Comparison of ENCODE assay signal across 7 mouse cellular contexts in the genomic region with DNA sequence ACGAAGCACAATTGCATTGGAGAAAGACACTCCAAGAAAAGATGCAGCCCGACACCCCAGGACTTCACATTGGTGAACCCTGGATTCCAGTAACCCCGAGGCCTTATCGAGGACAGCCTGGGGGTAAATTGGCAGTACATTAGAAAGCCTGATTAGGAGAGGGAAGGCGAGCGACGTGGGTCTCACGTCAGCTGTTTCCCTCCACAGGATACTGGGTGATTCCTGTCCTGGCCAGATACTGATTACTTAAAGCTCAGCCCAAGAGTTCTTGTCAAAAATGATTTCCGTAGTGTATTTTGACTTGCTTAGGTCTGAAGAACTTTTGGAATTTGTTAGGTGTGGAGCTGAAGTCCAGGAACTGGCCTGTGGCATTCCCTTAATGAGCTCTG.
DNase-seq lines count a peak whose midpoint lies in the region; TF ChIP-seq lines count a peak whose summit lies in the region.

No protein-coding gene starts in this region.

- no peaks in the 10 kb centered on the region for H3K79me2 ChIP-seq in liver, adult 2 months (ENCODE audit: control insufficient read depth, insufficient read depth, low read length)

- no peak overlapping the region for H3K9ac ChIP-seq in liver, adult 2 months (ENCODE audit: low read depth, low read length)

- H3K27me3 ChIP-seq in testis, adult 2 months (ENCODE audit: control insufficient read depth, insufficient read depth, low read length), result no peaks in the 10 kb centered on the region
- no peaks in the 10 kb centered on the region for H3K27me3 ChIP-seq in liver, adult 2 months (ENCODE audit: control insufficient read depth, insufficient read depth, low read length)

- H3K36me3 ChIP-seq in testis, adult 2 months (ENCODE audit: control insufficient read depth, insufficient read depth, low read length), result no peaks in the 10 kb centered on the region
- no peaks in the 10 kb centered on the region for H3K36me3 ChIP-seq in liver, adult 2 months (ENCODE audit: control insufficient read depth, insufficient read depth, low read length)

- TF ChIP-seq CTCF in testis, adult 2 months (IDR thresholded peaks at IDR 0.05; ENCODE audit: control insufficient read depth, insufficient read depth, insufficient replicate concordance, low read depth, low read length), result no peak
- no peak for TF ChIP-seq CTCF in liver, adult 2 months (IDR thresholded peaks at IDR 0.05; ENCODE audit: low read depth, low read length)
- TF ChIP-seq CTCF in left cerebral cortex, adult 2 months (IDR thresholded peaks at IDR 0.05), result no peak

- TF ChIP-seq POLR2A in testis, adult 2 months (IDR thresholded peaks at IDR 0.05; ENCODE audit: control insufficient read depth, low read depth, low read length), result no peak
- no peak for TF ChIP-seq POLR2A in liver, adult 2 months (IDR thresholded peaks at IDR 0.05; ENCODE audit: extremely low read depth, insufficient read depth, low read length)

- H3K27ac ChIP-seq in testis, adult 2 months (ENCODE audit: control insufficient read depth, insufficient read depth, low read depth, low read length), result 0 out of 2 replicates have a peak overlapping the region, but pooled peaks have one; percentile 32
- peak overlapping the region; percentile 47 for H3K27ac ChIP-seq in liver, adult 2 months (replicated peaks; ENCODE audit: insufficient read depth, low read depth, low read length)
- no peak overlapping the region; the same call in 1 of the 2 replicates for H3K27ac ChIP-seq in left cerebral cortex, adult 2 months

- DNase-seq in testis, postnatal 14 days (ENCODE audit: low spot score), result no peak
- DNase-seq in heart, postnatal 25 days (ENCODE audit: low spot score), result peak; percentile 49
- peak; percentile 21 for DNase-seq in liver, adult 2 months (ENCODE audit: extremely low read depth, low read depth, low spot score)
- no peak for DNase-seq in layer of hippocampus, adult 9-11 months
- DNase-seq in left cerebral cortex, adult 2 months (ENCODE audit: extremely low spot score in 1 of 2, low spot score in 2 of 2), result no peak
- no peak for DNase-seq in cerebellum, adult 18-20 months

- intact Hi-C loops in heart, postnatal 25 days (cut with DNase I), result loop anchor here (2.0 to 10.0 kb wide), 4 partner anchors 56 to 566 kb away; no protein-coding TSS in a partner anchor
- intact Hi-C loops in left cerebral cortex, adult 2 months (cut with DNase I), result loop anchor here (1.0 to 10.0 kb wide), 3 partner anchors 111 to 684 kb away; no protein-coding TSS in a partner anchor

- H3K4me1 ChIP-seq in testis, adult 2 months (ENCODE audit: control insufficient read depth, insufficient read depth, low read length), result peaks cover 4% of the 10 kb centered on the region
- H3K4me1 ChIP-seq in liver, adult 2 months (ENCODE audit: control insufficient read depth, insufficient read depth, low read length), result no peaks in the 10 kb centered on the region

- H3K4me3 ChIP-seq in testis, adult 2 months (ENCODE audit: control insufficient read depth, low read depth, low read length), result no peak overlapping the region
- H3K4me3 ChIP-seq in liver, adult 2 months (ENCODE audit: insufficient read depth, low read depth, low read length), result no peak overlapping the region
- H3K4me3 ChIP-seq in left cerebral cortex, adult 2 months, result no peak overlapping the region

- 54% methylated on average over 9 of the region's 9 CpGs for WGBS in liver, adult 2 months

Comparison
In these comparisons a context has a peak if more than half of its experiments do, and no peak if none do; other contexts are left out.
1. DNase-seq: peak in heart, postnatal 25 days (single experiment) and liver, adult 2 months (single experiment); none in testis, postnatal 14 days (single experiment), layer of hippocampus, adult 9-11 months (single experiment), left cerebral cortex, adult 2 months (0 of 2) and cerebellum, adult 18-20 months (0 of 2).